Mouse (Mus musculus) kidney, postnatal 36 days (tissue): ENCODE measurements at regions not wholly inside any gene's neighbourhood (a gene's known extent, or its start where the extent isn't known, plus 50 kb on each side); places are given as distances from the start of the nearest gene placed in this dataset.

ENCODE experiments used
- DNase-seq, 2 experiments: peaks; one replicate each; pipeline ENCODE4 v3.0.0; 2021 to 2022; ENCODE audit warnings: mixed read lengths in 2 of 2

- DNase-seq = no peak
Measured at GRCm38 (mm10) chr10:72762964-72763363, 108.3 kb downstream of the Zwint start.

- no peak for DNase-seq
Measured at GRCm38 (mm10) chr10:72778356-72778755, 123.7 kb downstream of the Zwint start.

- DNase-seq = no peak
Measured at GRCm38 (mm10) chr10:72811614-72812013, 157.0 kb downstream of the Zwint start.

GRCm38 (mm10) chr10:72847358-72848082 is 192.9 kb downstream of the Zwint start:
- peak in 1 of 2 experiments; percentile 13 for DNase-seq

GRCm38 (mm10) chr10:72867956-72868355 is 213.3 kb downstream of the Zwint start:
- DNase-seq = no peak
